Mouse (Mus musculus) gastrocnemius, adult 2 months (tissue): Measurements from ENCODE around the gene Pigb. TPM values are rescaled to one million over a fixed set of nuclear protein-coding genes. Genes with fewer than 3 reads are reported as not detected.

Experiments used
- DNase-seq: peaks from one replicate; pipeline ENCODE4 v3.0.0; 2022
- H3K27ac ChIP-seq: fragments of 200-600 bp; 2 replicates; pipeline ENCODE4 v1.8.1; 2022; ENCODE audit warnings: mild to moderate bottlenecking
- H3K4me3 ChIP-seq: fragments of 200-600 bp; 2 replicates; pipeline ENCODE4 v1.8.1; 2022; ENCODE audit warnings: mild to moderate bottlenecking, moderate library complexity
- CTCF ChIP-seq: fragments of 200-600 bp; IDR thresholded peaks from 2 replicates; pipeline ENCODE4 v1.8.1; 2022; ENCODE audit warnings: antibody characterized with exemption, mild to moderate bottlenecking, moderate library complexity
- intact Hi-C: fragments of 180-260 bp; cut with DNase I; formaldehyde crosslinking; loops from one replicate; pipeline ENCODE4 v1.15.1; 2025
- total RNA-seq, 2 experiments: library from RNA; stranded (reverse); gene quantifications; 2 replicates each; pipeline ENCODE4 v1.2.3; 2021

The Pigb gene
- total RNA-seq, 2 experiments from 2014 or later, result 3.4 to 4.1 TPM

DNA sequence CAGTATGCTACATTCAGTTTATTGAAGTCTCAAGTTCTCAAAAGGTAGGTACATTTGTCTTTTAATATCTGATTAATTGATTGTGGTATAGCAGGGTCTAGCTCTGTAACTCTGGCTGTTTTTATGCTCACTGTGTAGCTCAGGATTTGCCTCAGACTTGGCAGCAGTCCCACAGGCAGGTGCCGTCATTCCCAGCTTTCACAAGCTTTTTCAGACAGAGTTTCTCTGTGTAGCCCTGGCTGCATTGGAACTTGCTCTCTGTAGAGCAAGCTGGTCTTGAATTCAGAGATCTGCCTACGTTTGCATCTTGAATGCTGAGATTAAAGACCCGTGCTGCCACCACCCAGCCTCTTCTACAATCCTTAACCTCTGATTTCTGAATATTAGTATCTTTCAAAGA is 38.0 kb downstream of the Pigb start:
- Histone ChIP-seq H3K27ac (no peak overlapping the region), H3K4me3 (no peak overlapping the region)
- TF ChIP-seq CTCF, result no peak
- intact Hi-C loops, result no loop called here
- no peak for DNase-seq

DNA sequence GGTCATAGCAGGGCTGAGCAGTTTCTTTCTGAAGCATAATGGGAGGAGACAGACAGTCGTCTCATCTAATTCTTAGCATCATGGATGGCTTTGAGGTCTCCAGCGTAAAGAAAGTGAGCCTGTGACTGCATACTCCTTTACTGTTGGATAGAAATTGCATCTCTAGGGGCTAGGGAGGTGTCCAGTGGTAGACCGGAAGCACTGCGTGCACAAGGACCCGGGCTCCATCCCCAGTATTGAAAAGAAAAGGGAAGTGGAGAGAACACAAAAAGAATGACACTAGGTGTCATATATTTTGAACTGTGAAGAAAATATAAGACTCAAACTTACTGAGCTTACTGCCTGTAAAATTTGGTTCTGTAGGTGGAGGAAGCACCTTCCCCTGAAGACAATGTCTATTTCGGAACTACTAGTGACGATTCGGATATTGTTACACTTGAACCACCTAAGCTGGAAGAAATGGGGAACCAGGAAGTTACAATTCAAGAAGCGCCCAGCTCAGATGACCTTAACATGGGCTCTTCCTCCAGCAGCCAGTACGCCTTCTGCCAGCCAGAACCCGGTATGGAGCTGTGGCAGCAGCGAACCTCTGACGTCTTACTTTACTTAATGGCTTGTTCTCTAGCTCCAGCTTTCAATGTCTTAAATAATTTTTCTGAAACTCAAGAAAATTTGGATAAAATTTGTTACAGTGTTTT is 38.7 kb downstream of the Pigb start:
- Histone ChIP-seq H3K27ac (peak overlapping the region; percentile 56; the same call in 1 of the 2 replicates), H3K4me3 (no peak overlapping the region)
- intact Hi-C loops, result no loop called here
- no peak for TF ChIP-seq CTCF
- DNase-seq, result no peak

DNA sequence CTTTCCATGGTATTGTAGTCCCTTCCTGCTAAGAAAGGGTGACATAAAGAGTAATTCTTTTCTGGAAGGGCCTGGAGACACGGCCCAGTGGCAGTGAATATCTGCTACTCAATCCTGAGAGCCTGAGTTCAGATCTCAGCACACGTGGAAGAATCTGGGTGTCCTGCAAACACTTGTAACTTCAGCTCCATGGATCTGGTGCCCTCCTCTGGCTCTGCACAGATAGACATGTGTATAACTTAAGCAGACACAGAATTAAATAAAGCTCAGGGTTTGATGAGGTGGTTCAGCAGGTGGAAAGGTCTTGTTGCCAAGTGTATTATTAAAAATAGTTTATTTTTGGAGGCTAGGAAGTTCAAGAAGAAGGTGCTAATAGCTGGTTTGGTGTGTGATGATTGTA is 39.7 kb downstream of the Pigb start:
- intact Hi-C loops, result no loop called here
- DNase-seq, result no peak
- TF ChIP-seq CTCF, result peak; percentile 51
- Histone ChIP-seq H3K27ac (peak overlapping the region; percentile 56; the same call in 1 of the 2 replicates), H3K4me3 (no peak overlapping the region)

DNA sequence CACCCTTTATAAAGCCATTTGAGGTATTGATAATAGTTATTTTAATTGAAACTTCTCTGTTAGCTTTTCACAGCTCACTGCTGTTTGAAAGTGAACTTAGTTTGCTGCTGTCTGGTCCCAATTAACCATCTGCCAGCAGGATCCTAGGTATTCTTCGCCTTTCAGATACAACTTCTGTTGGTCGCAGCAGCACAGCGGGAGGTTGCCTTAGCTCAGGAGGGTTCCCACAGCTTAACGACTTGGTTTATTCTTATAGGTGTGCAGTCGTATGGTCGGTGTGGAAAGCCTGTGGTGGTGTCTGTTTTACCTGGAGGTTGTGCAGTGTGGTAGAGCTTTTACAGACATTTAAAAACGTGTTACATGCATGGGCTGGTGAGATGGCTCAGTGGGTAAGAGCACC is 43.4 kb downstream of the Pigb start:
- no peak for TF ChIP-seq CTCF
- no peak for DNase-seq
- intact Hi-C loops, result no loop called here

DNA sequence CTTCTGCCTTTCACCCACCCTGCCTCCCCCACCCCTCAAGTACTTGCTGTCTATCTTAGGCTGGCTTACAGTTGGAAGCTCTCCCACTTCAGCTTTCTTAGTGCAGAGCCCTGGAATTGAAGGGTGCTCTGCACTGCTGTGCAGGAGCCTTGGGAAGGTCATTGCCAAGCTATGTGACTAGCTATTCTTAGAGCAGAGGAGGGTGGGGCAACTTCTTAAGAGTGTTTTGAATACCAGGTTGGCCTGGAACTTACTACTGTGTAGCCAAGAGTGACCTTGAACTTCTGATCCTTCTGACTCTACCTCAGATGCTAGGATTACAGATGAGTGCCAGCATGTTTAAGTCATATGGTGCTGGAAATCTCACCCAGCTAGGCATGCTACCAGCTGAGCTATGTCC is 44.0 kb downstream of the Pigb start:
- DNase-seq, result no peak
- intact Hi-C loops, result no loop called here
- TF ChIP-seq CTCF, result no peak
- H3K4me3 ChIP-seq, result no peak overlapping the region
- H3K27ac ChIP-seq, result peak overlapping the region; percentile 72

More for the DNA sequence above, 43.4 kb downstream of the Pigb start:
- H3K4me3 ChIP-seq, result no peak overlapping the region
- peak overlapping the region; percentile 63 for H3K27ac ChIP-seq

DNA sequence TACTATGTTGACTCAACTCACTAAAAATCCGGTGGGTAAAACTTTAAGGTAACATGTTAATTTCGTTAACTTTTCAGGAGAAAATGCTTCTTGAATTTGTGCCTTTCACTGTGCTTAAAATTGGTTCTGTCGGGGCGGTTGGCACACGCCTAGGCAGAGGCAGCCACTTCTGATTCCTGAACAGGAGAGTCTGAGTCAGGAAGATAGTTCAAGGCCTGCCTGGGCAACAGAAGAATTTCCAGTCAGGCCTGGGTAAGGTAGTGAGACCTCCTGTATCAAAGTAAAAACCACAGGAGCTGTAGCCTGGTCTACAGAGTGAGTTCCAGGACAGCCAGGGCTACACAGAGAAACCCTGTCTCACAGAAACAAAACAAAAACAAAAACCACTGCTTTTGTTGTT is 47.6 kb downstream of the Pigb start:
- Histone ChIP-seq H3K27ac (peak overlapping the region; percentile 28), H3K4me3 (no peak overlapping the region)
- no peak for DNase-seq
- intact Hi-C loops, result no loop called here
- TF ChIP-seq CTCF, result no peak

DNA sequence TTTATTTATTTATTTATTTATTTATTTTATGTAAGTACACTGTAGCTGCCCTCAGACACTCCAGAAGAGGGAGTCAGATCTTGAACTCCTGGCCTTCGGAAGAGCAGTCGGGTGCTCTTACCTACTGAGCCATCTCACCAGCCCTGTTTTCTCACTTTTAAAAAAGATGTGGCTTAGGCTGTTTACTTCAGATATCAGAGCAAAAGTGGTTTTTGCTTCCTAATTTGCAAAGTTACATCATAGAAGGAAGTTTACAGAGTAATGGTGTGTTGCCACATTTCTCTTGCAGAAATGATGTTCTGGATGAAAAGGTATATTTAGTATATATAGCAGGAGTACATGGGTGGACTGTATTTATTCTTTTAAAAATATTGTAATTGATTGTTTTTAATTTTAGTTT is 48.8 kb downstream of the Pigb start:
- Histone ChIP-seq H3K27ac (no peak overlapping the region), H3K4me3 (no peak overlapping the region)
- intact Hi-C loops, result no loop called here
- no peak for DNase-seq
- no peak for TF ChIP-seq CTCF

DNA sequence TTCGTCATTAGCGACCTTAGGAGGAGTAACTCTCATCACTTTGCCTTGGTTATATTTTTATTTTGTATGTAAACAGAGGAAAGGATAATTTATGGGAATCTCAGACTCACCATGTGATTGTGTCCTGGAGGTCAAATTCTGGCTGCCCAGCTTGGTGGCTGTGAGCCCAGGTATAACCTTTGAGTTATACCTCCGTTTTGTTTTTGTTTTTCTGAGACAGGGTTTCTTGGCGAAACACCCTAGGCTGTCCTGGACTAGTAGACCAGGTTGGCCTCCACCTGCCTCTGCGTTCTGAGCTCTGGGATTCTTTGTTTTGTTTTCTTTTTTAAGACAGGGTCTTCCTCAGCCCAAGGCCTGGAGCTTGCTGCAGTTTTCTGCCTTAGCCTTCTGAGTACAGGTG is 51.5 kb downstream of the Pigb start:
- intact Hi-C loops, result loop anchor here (5.0 kb wide), 1 partner anchor 96 kb away; no protein-coding TSS in a partner anchor
- DNase-seq, result no peak
- TF ChIP-seq CTCF, result no peak
- no peak overlapping the region for H3K4me3 ChIP-seq
- peak overlapping the region; percentile 48; the same call in 1 of the 2 replicates for H3K27ac ChIP-seq

DNA sequence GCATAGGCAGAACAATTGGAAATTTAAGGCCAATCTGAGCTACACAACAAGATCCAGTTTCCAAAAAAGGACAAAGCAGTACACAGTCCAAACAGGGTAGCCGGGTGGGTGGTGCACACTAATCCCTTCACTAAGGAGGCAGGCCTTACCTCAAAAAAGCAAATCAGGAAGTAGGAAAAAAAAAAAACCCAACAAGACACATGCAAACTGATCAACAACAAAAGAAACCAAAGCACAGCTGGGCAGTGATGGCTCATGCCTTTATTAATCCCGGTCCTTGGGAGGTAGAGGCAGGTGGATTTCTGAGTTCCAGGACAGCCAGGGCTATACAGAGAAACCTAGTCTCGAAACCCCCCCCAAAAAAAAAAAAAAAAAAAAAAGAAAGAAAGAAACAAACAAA is 52.5 kb downstream of the Pigb start:
- intact Hi-C loops, result loop anchor here (5.0 kb wide), 1 partner anchor 95 kb away; no protein-coding TSS in a partner anchor
- no peak for TF ChIP-seq CTCF

DNA sequence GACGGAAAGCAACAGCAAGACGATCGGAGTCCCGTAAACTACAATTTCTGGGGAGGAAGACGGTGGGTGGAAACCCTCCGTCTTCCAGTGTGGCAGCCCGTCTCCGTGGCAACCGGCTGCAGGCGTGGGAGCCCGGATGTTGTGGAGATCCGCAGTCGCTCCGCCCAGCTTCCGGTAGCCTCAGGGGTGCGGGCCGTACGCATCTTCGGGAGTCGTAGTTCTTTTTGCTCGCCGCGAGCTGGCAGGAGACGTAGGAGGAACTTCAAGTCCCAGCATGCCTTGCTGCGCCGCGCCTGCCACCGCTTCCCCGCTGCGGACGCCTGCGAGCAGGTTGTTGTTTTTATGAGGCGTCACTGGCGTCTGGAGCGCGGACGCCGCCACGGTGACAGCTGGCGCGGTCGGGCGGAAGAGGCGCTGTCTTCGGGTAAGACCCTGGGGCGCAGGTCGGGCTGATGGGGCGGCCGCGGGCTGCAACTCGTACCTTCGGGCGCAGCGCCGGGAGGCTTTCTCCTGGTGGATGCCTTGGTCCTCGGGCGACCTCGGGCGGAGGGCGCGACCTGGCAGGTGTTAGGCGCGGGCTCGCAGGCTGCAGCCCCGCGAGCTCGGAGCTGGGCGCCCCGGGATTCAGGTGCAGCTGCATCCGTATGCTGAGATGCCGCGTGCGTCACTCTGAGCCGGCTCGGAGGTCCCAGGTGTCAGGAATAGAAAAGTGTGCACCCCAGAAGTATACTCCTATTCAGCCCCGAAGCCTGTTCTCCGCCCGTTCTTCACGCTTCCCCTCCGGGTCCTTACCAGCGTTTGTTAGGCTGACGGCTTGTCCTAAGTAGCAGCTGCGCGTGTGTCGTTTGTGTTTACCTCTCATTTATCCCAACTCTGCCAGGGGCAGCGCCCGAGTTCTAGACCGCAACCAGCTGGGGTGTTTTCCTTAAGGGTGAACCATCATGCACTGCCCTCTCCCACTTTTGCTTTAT is 54.6 kb downstream of the Pigb start, which contains the start of the genes Ccpg1os and Ccpg1:
Gene Ccpg1os (minus strand): TSS at position 133 of the 971 bp plus-strand sequence.
Gene Ccpg1 (plus strand): TSS at position 180 of the 971 bp plus-strand sequence.
- peak; percentile 17; the same call in 1 of the 2 replicates for TF ChIP-seq CTCF
- Histone ChIP-seq H3K4me3 (peak within 1 kb of the TSS; percentile 100), H3K27ac (peak within 1 kb of the TSS; percentile 97)
- intact Hi-C loops, result loop anchor here (5.0 kb wide), 1 partner anchor 93 kb away; no protein-coding TSS in a partner anchor
- DNase-seq, result peak; percentile 98

More for the DNA sequence above, 52.5 kb downstream of the Pigb start:
- Histone ChIP-seq H3K4me3 (no peak overlapping the region), H3K27ac (no peak overlapping the region)
- no peak for DNase-seq

DNA sequence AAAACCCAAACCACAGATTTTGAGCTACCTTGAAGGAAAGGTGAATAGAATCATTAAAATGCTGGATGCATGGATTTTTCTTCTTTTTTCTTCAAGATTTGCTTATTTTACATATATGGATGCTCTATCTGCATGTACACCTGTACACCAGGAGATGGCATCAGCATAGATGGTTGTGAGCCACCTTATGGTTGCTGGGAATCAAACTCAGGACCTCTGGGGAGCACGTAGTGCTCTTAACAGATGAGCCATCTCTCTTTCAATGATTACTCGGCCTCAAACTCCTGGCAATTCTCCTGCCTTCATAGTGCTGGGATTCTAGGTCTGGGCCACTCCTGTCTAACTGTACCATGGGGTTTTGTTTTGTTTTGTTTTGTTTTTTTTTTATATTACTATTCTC is 57.1 kb downstream of the Pigb start:
- TF ChIP-seq CTCF, result no peak; the same call in 1 of the 2 replicates
- H3K27ac ChIP-seq, result no peak overlapping the region
- DNase-seq, result no peak

DNA sequence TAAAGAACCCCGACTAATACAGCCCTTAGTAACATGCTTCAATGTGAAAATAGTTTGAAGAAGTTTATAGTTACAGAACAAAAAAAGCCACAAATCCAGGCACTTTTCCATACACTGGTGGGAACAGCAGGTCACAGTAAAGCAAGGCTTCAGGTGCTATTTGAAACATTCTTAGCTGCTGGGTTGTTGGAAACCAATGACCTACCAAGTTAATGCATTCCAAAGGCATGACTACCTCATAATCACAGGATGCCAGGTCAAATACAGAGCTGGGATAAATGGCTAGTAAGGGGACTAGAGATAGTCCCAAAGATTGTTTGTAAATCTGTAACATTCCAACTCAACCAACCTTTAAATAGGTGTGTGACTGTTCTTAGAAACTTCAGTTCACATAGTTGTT is 64.9 kb downstream of the Pigb start:
- no peak overlapping the region for H3K4me3 ChIP-seq
- DNase-seq, result no peak
- intact Hi-C loops, result no loop called here
- TF ChIP-seq CTCF, result no peak
- H3K27ac ChIP-seq, result no peak overlapping the region

More for the DNA sequence above, 57.1 kb downstream of the Pigb start:
- intact Hi-C loops, result no loop called here
- H3K4me3 ChIP-seq, result no peak overlapping the region

DNA sequence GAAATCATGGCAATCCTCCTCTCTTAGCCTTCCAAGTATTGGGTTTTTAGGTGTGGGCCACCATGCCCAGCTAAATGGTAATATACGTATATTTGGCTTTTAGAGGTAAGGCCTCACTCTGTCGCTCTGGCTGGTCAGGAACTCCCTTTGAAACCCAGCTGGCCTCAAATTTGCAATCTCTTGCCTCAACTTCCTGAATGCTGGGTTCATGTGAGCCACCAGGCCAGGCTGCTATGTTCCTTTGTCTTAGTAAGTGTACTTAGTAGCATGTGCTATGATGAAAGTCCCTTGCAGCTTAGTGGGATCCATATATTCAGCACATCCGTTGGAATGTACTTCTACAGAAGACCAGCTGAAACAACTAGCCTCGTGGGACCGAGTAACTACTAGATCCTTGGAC is 65.4 kb downstream of the Pigb start:
- intact Hi-C loops, result no loop called here
- H3K4me3 ChIP-seq, result no peak overlapping the region
- no peak for TF ChIP-seq CTCF
- no peak for DNase-seq
- H3K27ac ChIP-seq, result no peak overlapping the region
